Mouse (Mus musculus) lung, embryonic 16.5 days (tissue): Measurements from ENCODE around the gene Hspb9. TPM values are rescaled to one million over a fixed set of nuclear protein-coding genes. Genes with fewer than 3 reads are reported as not detected.
A peak's percentile ranks its signal among the peaks of the same experiment; 100 is the strongest.

Experiments used
- ATAC-seq: fragments of 200-750 bp; cut with Nextera tagmentation; 2 replicates; pipeline ENCODE4 v1.8.0; 2017; ENCODE audit warnings: low read depth, mild to moderate bottlenecking, moderate library complexity
- H3K27ac ChIP-seq: fragments of 300-500 bp; sonication (generic); 2 replicates; pipeline ENCODE4 v1.5.1; 2014; ENCODE audit warnings: mild to moderate bottlenecking, control low read depth, low read length
- H3K27me3 ChIP-seq: fragments of 300-500 bp; sonication (generic); 2 replicates; pipeline ENCODE4 v1.6.1; 2014; ENCODE audit warnings: low read depth, low read length, mixed read lengths; ENCODE audit not compliant: control insufficient read depth, insufficient read depth
- H3K36me3 ChIP-seq: fragments of 300-500 bp; sonication (generic); 2 replicates; pipeline ENCODE4 v1.6.1; 2014; ENCODE audit warnings: low read length; ENCODE audit not compliant: control insufficient read depth, insufficient read depth
- H3K4me1 ChIP-seq: fragments of 300-500 bp; sonication (generic); replicated peaks from 2 replicates; pipeline ENCODE4 v1.6.1; 2014; ENCODE audit warnings: low read length, mixed read lengths; ENCODE audit not compliant: control insufficient read depth, insufficient read depth
- H3K4me2 ChIP-seq: fragments of 300-500 bp; sonication (generic); 2 replicates; pipeline ENCODE4 v1.6.1; 2014; ENCODE audit warnings: low read depth, low read length, control low read depth
- H3K4me3 ChIP-seq: fragments of 300-500 bp; sonication (generic); 2 replicates; pipeline ENCODE4 v1.5.1; 2014; ENCODE audit warnings: mild to moderate bottlenecking, low read length, control low read depth
- H3K9ac ChIP-seq: fragments of 300-500 bp; sonication (generic); 2 replicates; pipeline ENCODE4 v1.6.1; 2014; ENCODE audit warnings: low read length, control low read depth
- H3K9me3 ChIP-seq: fragments of 300-500 bp; sonication (generic); 2 replicates; pipeline ENCODE4 v1.6.1; 2016; ENCODE audit warnings: low read length; ENCODE audit not compliant: control insufficient read depth
- WGBS: fragments of 180-500 bp; shearing (Covaris S2); extraction: QIAGEN DNeasy Blood & Tissue Kit; methylation state at CpG from one replicate; pipeline ENCODE4 v1.1.7; 2014; 5-methylcytosine and 5-hydroxymethylcytosine counted together
- polyA plus RNA-seq: library from polyadenylated mRNA; unstranded; fragments of >200 nt; fragmentation: Nextera tagmentation; extraction: Ambion mirVana; gene quantifications from 2 replicates; pipeline ENCODE4 v1.2.1, GENCODE M21; 2015

The Hspb9 gene
- polyA plus RNA-seq, 1 experiment from 2014 or later, result not detected

GRCm38 (mm10) chr11:100687265-100687664 lies 26.4 kb upstream of the Hspb9 start:
- Histone ChIP-seq H3K9me3 (no peaks in the 10 kb centered on the region), H3K4me3 (no peak overlapping the region), H3K27ac (no peak overlapping the region), H3K36me3 (no peaks in the 10 kb centered on the region), H3K9ac (no peak overlapping the region), H3K4me2 (no peak overlapping the region), H3K27me3 (peaks cover 10% of the 10 kb centered on the region; the same call in 1 of the 2 replicates), H3K4me1 (peaks cover 4% of the 10 kb centered on the region; the same call in 1 of the 2 replicates)
- WGBS, result 52% methylated on average over 7 of the region's 7 CpGs
- ATAC-seq, result no peak

GRCm38 (mm10) chr11:100688443-100688842 lies 25.2 kb upstream of the Hspb9 start:
- no peak overlapping the region for H3K9ac ChIP-seq
- H3K4me2 ChIP-seq, result no peak overlapping the region
- H3K27ac ChIP-seq, result no peak overlapping the region
- 69% methylated on average over 4 of the region's 4 CpGs for WGBS
- H3K4me1 ChIP-seq, result peaks cover 7% of the 10 kb centered on the region; the same call in 1 of the 2 replicates
- H3K27me3 ChIP-seq, result peaks cover 13% of the 10 kb centered on the region; the same call in 1 of the 2 replicates
- no peak overlapping the region for H3K4me3 ChIP-seq
- ATAC-seq, result no peak
- H3K36me3 ChIP-seq, result no peaks in the 10 kb centered on the region
- H3K9me3 ChIP-seq, result no peaks in the 10 kb centered on the region

- H3K9me3 ChIP-seq, result no peaks in the 10 kb centered on the region
- H3K27me3 ChIP-seq, result peaks cover 13% of the 10 kb centered on the region; the same call in 1 of the 2 replicates
- H3K9ac ChIP-seq, result no peak overlapping the region
- H3K36me3 ChIP-seq, result no peaks in the 10 kb centered on the region
- H3K4me1 ChIP-seq, result peaks cover 7% of the 10 kb centered on the region; the same call in 1 of the 2 replicates
- 67% methylated on average over 7 of the region's 7 CpGs for WGBS
- no peak overlapping the region for H3K4me2 ChIP-seq
- no peak for ATAC-seq
- H3K4me3 ChIP-seq, result no peak overlapping the region
- H3K27ac ChIP-seq, result no peak overlapping the region
Observed at GRCm38 (mm10) chr11:100690389-100690788, 23.3 kb upstream of the Hspb9 start.

- peak within 1 kb of the TSS; percentile 42 for H3K4me3 ChIP-seq
- no peak within 1 kb of the TSS for H3K27ac ChIP-seq
- no peaks in the 10 kb centered on the region for H3K36me3 ChIP-seq
- H3K4me1 ChIP-seq, result peaks cover 7% of the 10 kb centered on the region; the same call in 1 of the 2 replicates
- H3K9me3 ChIP-seq, result no peaks in the 10 kb centered on the region
- peak within 1 kb of the TSS; percentile 37 for H3K9ac ChIP-seq
- H3K27me3 ChIP-seq, result peaks cover 13% of the 10 kb centered on the region; the same call in 1 of the 2 replicates
- ATAC-seq, result no peak
- peak within 1 kb of the TSS; percentile 67 for H3K4me2 ChIP-seq
- 0% methylated on average over 22 of the region's 23 CpGs for WGBS
Observed at GRCm38 (mm10) chr11:100692164-100692616, 21.5 kb upstream of the Hspb9 start, which contains the start of gene Zfp385c. Zfp385c (minus strand) TSS chr11:100692455.

- Histone ChIP-seq H3K4me2 (no peak overlapping the region), H3K4me3 (no peak overlapping the region), H3K36me3 (no peaks in the 10 kb centered on the region), H3K27ac (no peak overlapping the region), H3K27me3 (peaks cover 13% of the 10 kb centered on the region; the same call in 1 of the 2 replicates), H3K9me3 (no peaks in the 10 kb centered on the region), H3K9ac (no peak overlapping the region), H3K4me1 (peaks cover 7% of the 10 kb centered on the region; the same call in 1 of the 2 replicates)
- WGBS, result 26% methylated on average over 5 of the region's 5 CpGs
- ATAC-seq, result no peak
Observed at GRCm38 (mm10) chr11:100693154-100693553, 20.5 kb upstream of the Hspb9 start.

- Histone ChIP-seq H3K4me2 (no peak overlapping the region), H3K9ac (no peak overlapping the region), H3K27me3 (peaks cover 13% of the 10 kb centered on the region; the same call in 1 of the 2 replicates), H3K4me3 (no peak overlapping the region), H3K27ac (no peak overlapping the region), H3K4me1 (peaks cover 7% of the 10 kb centered on the region; the same call in 1 of the 2 replicates), H3K36me3 (no peaks in the 10 kb centered on the region), H3K9me3 (no peaks in the 10 kb centered on the region)
- no peak for ATAC-seq
- 28% methylated on average over 5 of the region's 5 CpGs for WGBS
Observed at GRCm38 (mm10) chr11:100694926-100695325, 18.7 kb upstream of the Hspb9 start.

- no peak overlapping the region for H3K4me2 ChIP-seq
- 72% methylated on average over 7 of the region's 7 CpGs for WGBS
Observed at GRCm38 (mm10) chr11:100697921-100698320, 15.7 kb upstream of the Hspb9 start.

GRCm38 (mm10) chr11:100700710-100701109 lies 12.9 kb upstream of the Hspb9 start:
- Histone ChIP-seq H3K36me3 (no peaks in the 10 kb centered on the region; the same call in 1 of the 2 replicates), H3K9me3 (no peaks in the 10 kb centered on the region), H3K27me3 (no peaks in the 10 kb centered on the region), H3K4me3 (no peak overlapping the region), H3K27ac (no peak overlapping the region), H3K4me2 (peak overlapping the region; percentile 32), H3K9ac (no peak overlapping the region), H3K4me1 (peaks cover 6% of the 10 kb centered on the region)
- ATAC-seq, result no peak
- WGBS, result 75% methylated on average over 3 of the region's 3 CpGs

More at GRCm38 (mm10) chr11:100697921-100698320, 15.7 kb upstream of the Hspb9 start:
- Histone ChIP-seq H3K27me3 (no peaks in the 10 kb centered on the region), H3K36me3 (no peaks in the 10 kb centered on the region), H3K9me3 (no peaks in the 10 kb centered on the region), H3K4me3 (no peak overlapping the region), H3K9ac (no peak overlapping the region), H3K27ac (no peak overlapping the region), H3K4me1 (peaks cover 4% of the 10 kb centered on the region)
- no peak for ATAC-seq

- no peak overlapping the region for H3K27ac ChIP-seq
- peak; percentile 56; the same call in 1 of the 2 replicates for ATAC-seq
- peaks cover 6% of the 10 kb centered on the region for H3K4me1 ChIP-seq
- peak overlapping the region; percentile 32 for H3K4me2 ChIP-seq
- 6% methylated on average over 14 of the region's 14 CpGs for WGBS
- H3K9me3 ChIP-seq, result no peaks in the 10 kb centered on the region
- peak overlapping the region; percentile 29 for H3K4me3 ChIP-seq
- no peaks in the 10 kb centered on the region for H3K27me3 ChIP-seq
- no peak overlapping the region for H3K9ac ChIP-seq
- H3K36me3 ChIP-seq, result no peaks in the 10 kb centered on the region; the same call in 1 of the 2 replicates
Observed at GRCm38 (mm10) chr11:100701301-100701700, 12.3 kb upstream of the Hspb9 start.
